Mouse (Mus musculus): ENCODE results near the gene BC067074.

DNA sequence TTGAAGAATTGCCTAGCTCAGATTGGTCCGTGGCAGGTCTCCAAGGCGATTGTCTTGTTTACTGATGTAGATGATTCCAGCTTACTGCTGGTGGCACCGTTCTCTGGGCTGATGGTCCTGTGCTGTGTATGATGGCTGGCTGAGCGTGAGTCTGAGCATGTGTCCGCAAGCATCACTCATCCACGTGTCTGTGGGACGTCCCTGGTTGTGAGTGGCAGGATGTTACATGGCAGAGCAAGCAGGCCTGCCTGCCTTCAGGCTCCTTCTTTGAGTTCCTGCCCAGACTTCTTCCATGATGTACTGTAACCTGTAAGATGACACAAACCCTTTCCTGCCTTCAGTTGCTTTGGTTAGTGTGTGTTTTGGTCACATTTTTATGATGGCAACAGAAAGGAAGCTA lies 5.8 kb upstream of the BC067074 start:
- TF ChIP-seq POLR2A (IDR thresholded peaks at IDR 0.05; ENCODE audit: borderline replicate concordance, control insufficient read depth, low read depth, low read length) (no peak), CTCF (IDR thresholded peaks at IDR 0.05; ENCODE audit: control insufficient read depth, insufficient read depth, low read length) (no peak)

All from bone marrow, adult 2 months (tissue).